Comparison of ENCODE assay signal across 8 mouse cellular contexts in the genomic region with DNA sequence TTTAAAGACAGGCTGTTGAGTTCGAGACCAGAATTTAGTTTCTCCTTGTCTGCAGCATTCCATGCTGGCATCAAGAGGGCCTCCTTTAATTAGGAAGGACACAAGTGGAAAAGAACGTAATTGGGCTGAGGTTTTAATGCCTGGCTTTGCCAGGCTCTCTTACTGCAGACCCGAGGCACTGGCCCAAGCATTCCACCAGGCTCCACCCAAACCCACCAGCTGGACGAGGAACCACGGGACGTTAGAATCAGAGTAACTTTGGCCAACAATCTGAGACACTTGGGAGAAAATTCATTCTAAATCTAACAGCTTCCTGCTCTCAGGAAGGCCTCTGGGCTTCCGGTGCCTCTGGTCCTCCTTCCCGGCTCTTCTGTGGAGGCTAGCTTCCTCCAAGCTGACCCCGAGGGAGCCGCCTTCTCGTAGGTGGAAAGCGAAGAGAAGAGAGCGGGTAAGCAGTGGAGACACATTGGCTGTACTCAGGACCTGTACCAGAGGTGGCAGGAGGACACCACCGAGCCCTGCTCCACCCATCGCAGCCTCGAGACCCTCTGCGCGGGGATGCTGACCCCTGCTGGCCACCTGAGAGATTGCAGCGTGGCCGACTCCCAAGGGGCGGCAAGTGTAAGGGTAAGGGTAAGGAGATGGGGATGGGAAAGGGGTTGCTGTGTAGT.
DNase-seq lines count a peak whose midpoint lies in the region.

No protein-coding gene starts in this region.

- peak; percentile 83 for DNase-seq in WW6 (ENCODE audit: low read depth, low spot score)
- peak; percentile 88 to 95 for DNase-seq in cerebellum, postnatal 4 days (ENCODE audit: low spot score in 2 of 2)
- peak; percentile 76 to 80 for DNase-seq in gastrocnemius, adult 8-10 months (ENCODE audit: low spot score in 2 of 2)
- peak; percentile 79 for DNase-seq in induced T-regulatory cell, adult 2 months (ENCODE audit: low read depth)
- peak; percentile 28 to 87 for DNase-seq in left cerebral cortex, adult 9 months (ENCODE audit: low spot score in 2 of 2)
- peak; percentile 78 to 89 for DNase-seq in right cerebral cortex, adult 2 months (ENCODE audit: low spot score in 2 of 2)
- DNase-seq in urinary bladder, postnatal 14 days (ENCODE audit: low spot score), result peak; percentile 87

- H3K4me1 ChIP-seq in megakaryocyte, embryonic 14.5 days, result peaks cover 9% of the 10 kb centered on the region

- H3K9me3 ChIP-seq in megakaryocyte, embryonic 14.5 days, result peaks cover 7% of the 10 kb centered on the region; the same call in 1 of the 2 replicates

- peak overlapping the region; percentile 92 for H3K4me3 ChIP-seq in megakaryocyte, embryonic 14.5 days (replicated peaks)

- no peaks in the 10 kb centered on the region for H3K36me3 ChIP-seq in megakaryocyte, embryonic 14.5 days (replicated peaks; ENCODE audit: low read length)

- peaks cover 16% of the 10 kb centered on the region for H3K27me3 ChIP-seq in megakaryocyte, embryonic 14.5 days (replicated peaks)

Comparison
In these comparisons a context has a peak if more than half of its experiments do, and no peak if none do; other contexts are left out.
1. Peak in every context shown above with its lines: DNase-seq and H3K4me3 ChIP-seq.